ENCODE assay signal across 8 mouse cellular contexts in the genomic region with DNA sequence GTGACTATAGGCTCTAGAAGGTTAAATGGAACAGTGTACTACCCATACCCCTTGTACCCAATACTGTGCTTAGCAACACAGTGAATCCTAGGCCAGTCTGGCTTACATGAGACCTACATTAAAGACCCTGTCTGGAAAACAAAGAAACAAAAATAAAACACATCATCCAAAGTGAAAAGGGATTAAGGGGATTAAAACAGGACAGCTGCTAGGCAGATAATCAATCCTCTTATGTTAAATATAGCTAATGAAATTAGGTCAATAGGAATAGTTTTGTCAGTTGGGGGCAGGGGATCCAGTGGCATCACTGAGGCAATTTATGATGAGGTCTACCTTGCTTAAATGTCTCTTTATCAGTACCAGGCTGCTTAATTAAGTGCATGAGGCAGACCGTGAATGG. TPM values are rescaled to one million over a fixed set of nuclear protein-coding genes. Genes with fewer than 3 reads are reported as not detected.
DNase-seq lines count a peak whose midpoint lies in the region; ATAC-seq lines count a peak whose summit lies in the region.

A gene (plus strand): TSS at position 322 of the 400 bp plus-strand sequence.

- H3K4me1 ChIP-seq in kidney, embryonic 16.5 days (ENCODE audit: insufficient read depth, low read length), result no peaks in the 10 kb centered on the region
- H3K4me1 ChIP-seq in heart, embryonic 16.5 days (ENCODE audit: control insufficient read depth, insufficient read depth, low read length), result no peaks in the 10 kb centered on the region

- no peak for ATAC-seq in kidney, embryonic 16.5 days (ENCODE audit: low FRiP score, low TSS enrichment)
- ATAC-seq in heart, embryonic 16.5 days (replicated peaks; ENCODE audit: extremely low read depth, insufficient read depth, low FRiP score), result no peak

- no peak within 1 kb of the TSS for H3K4me3 ChIP-seq in kidney, embryonic 16.5 days (ENCODE audit: low read length)
- H3K4me3 ChIP-seq in heart, embryonic 16.5 days (ENCODE audit: low read length), result no peak within 1 kb of the TSS
- H3K4me3 ChIP-seq in macrophage (ENCODE audit: inconsistent target), result no peak within 1 kb of the TSS

- no peak for DNase-seq in kidney, postnatal 25 days
- no peak for DNase-seq in adrenal gland, postnatal 25 days
- DNase-seq in spleen, postnatal 4 days (ENCODE audit: low spot score in 2 of 2), result no peak
- DNase-seq in cerebellum, adult 9-11 months, result no peak
- no peak for DNase-seq in lung, postnatal 25 days (ENCODE audit: low spot score)

- WGBS in kidney, embryonic 16.5 days, result 86% methylated on average over 1 of the region's 1 CpGs
- 71% methylated on average over 1 of the region's 1 CpGs for WGBS in heart, embryonic 16.5 days
- 100% methylated on average over 1 of the region's 1 CpGs for WGBS in macrophage (ENCODE audit: missing documents)

- H3K36me3 ChIP-seq in kidney, embryonic 16.5 days (ENCODE audit: insufficient read depth, low read length), result no peaks in the 10 kb centered on the region
- H3K36me3 ChIP-seq in heart, embryonic 16.5 days (ENCODE audit: control insufficient read depth, insufficient read depth), result no peaks in the 10 kb centered on the region
- no peaks in the 10 kb centered on the region for H3K36me3 ChIP-seq in macrophage (ENCODE audit: inconsistent target)

- H3K79me2 ChIP-seq in macrophage (ENCODE audit: inconsistent target), result no peaks in the 10 kb centered on the region

- no peaks in the 10 kb centered on the region for H3K9me3 ChIP-seq in kidney, embryonic 16.5 days (ENCODE audit: low read length)
- H3K9me3 ChIP-seq in heart, embryonic 16.5 days (replicated peaks; ENCODE audit: control insufficient read depth, low read length), result no peaks in the 10 kb centered on the region

- no peak within 1 kb of the TSS for H3K4me2 ChIP-seq in kidney, embryonic 16.5 days (replicated peaks; ENCODE audit: low read depth, low read length)
- H3K4me2 ChIP-seq in heart, embryonic 16.5 days (ENCODE audit: low read depth, low read length), result no peak within 1 kb of the TSS

- H3K27me3 ChIP-seq in kidney, embryonic 16.5 days (ENCODE audit: insufficient read depth, low read length), result no peaks in the 10 kb centered on the region
- no peaks in the 10 kb centered on the region for H3K27me3 ChIP-seq in heart, embryonic 16.5 days (ENCODE audit: control insufficient read depth, insufficient read depth, low read length)

- no peak within 1 kb of the TSS for H3K9ac ChIP-seq in kidney, embryonic 16.5 days (replicated peaks; ENCODE audit: low read length)
- no peak within 1 kb of the TSS for H3K9ac ChIP-seq in heart, embryonic 16.5 days (ENCODE audit: low read length)

- H3K27ac ChIP-seq in kidney, embryonic 16.5 days (ENCODE audit: low read length), result no peak within 1 kb of the TSS
- H3K27ac ChIP-seq in heart, embryonic 16.5 days (ENCODE audit: low read length), result no peak within 1 kb of the TSS
- no peak within 1 kb of the TSS for H3K27ac ChIP-seq in macrophage

RNA-seq across cellular contexts. Expression of the gene that starts here (rescaled TPM):
- polyA plus RNA-seq in kidney, embryonic 16.5 days (2015; fragmentation: Nextera tagmentation; extraction: Ambion mirVana), result 13.5 and 14.8 TPM in 2 replicates
- total RNA-seq in adrenal gland, postnatal 25 days (2021), result 21.7 and 23.9 TPM in 2 replicates
- 12.2 and 12.3 TPM in 2 replicates for polyA plus RNA-seq in heart, embryonic 16.5 days (2015; fragmentation: Nextera tagmentation; extraction: Ambion mirVana)
- 100 to 1,000 TPM in 12 of 26 experiments, 10 to 100 TPM in 14; 52.3 to 136 (median 96.4) TPM for total RNA-seq in macrophage (2018; cell fraction: chromatin; rRNA removed)
- total RNA-seq in macrophage (2018; cell fraction: cytosol; rRNA removed), result 10 to 100 TPM in 24 of 26 experiments, 1 to 10 TPM in 2; 7.4 to 21.4 (median 17.9) TPM
- total RNA-seq in macrophage (2018; cell fraction: nucleus; rRNA removed), result 10 to 100 TPM; 26.3 to 96.8 (median 48.2) TPM
- polyA plus RNA-seq in macrophage (2018), result 12.9 to 18.8 TPM (median 16.1 TPM) in 3 replicates
